Mouse (Mus musculus): ENCODE measurements around the gene Adamts2. TPM values are rescaled to one million over a fixed set of nuclear protein-coding genes. Genes with fewer than 3 reads are reported as not detected.

Gene Adamts2
- polyA plus RNA-seq, 1 experiment from 2014 or later: 2.3 TPM

- H3K36me3 ChIP-seq (replicated peaks; ENCODE audit: insufficient read depth, low read length): no peaks in the 10 kb centered on the region
- no peak overlapping the region for H3K4me3 ChIP-seq (ENCODE audit: low read depth, low read length)
- no peak overlapping the region for H3K9ac ChIP-seq (replicated peaks)
- no peaks in the 10 kb centered on the region for H3K27me3 ChIP-seq (ENCODE audit: insufficient read depth, low read length)
- TF ChIP-seq CTCF (IDR thresholded peaks at IDR 0.05; ENCODE audit: low read depth) (peak; percentile 34), EP300 (IDR thresholded peaks at IDR 0.05; ENCODE audit: low read depth) (no peak)
- H3K9me3 ChIP-seq (ENCODE audit: low read length): no peaks in the 10 kb centered on the region
- H3K4me1 ChIP-seq (ENCODE audit: insufficient read depth): no peaks in the 10 kb centered on the region
- H3K4me2 ChIP-seq (ENCODE audit: low read depth, low read length): no peak overlapping the region
- 47% methylated on average over 4 of the region's 4 CpGs for WGBS (ENCODE audit: insufficient replicate concordance)
- H3K27ac ChIP-seq (ENCODE audit: low read depth): no peak overlapping the region
- ATAC-seq: no peak
- no peak for DNase-seq
These were observed 155.9 kb downstream of the Adamts2 start for GRCm38 (mm10) chr11:50757741-50758140.

- no peak for ATAC-seq
These were observed 164.6 kb downstream of the Adamts2 start for GRCm38 (mm10) chr11:50766461-50766860.

GRCm38 (mm10) chr11:50767039-50767438 is 165.2 kb downstream of the Adamts2 start:
- WGBS (ENCODE audit: insufficient replicate concordance): 23% methylated on average over 4 of the region's 4 CpGs

More at GRCm38 (mm10) chr11:50766461-50766860, 164.6 kb downstream of the Adamts2 start:
- Histone ChIP-seq H3K27me3 (ENCODE audit: insufficient read depth, low read length) (no peaks in the 10 kb centered on the region; the same call in 1 of the 2 replicates), H3K4me1 (ENCODE audit: insufficient read depth) (no peaks in the 10 kb centered on the region), H3K36me3 (replicated peaks; ENCODE audit: insufficient read depth, low read length) (no peaks in the 10 kb centered on the region), H3K4me3 (ENCODE audit: low read depth, low read length) (no peak overlapping the region), H3K9ac (replicated peaks) (no peak overlapping the region), H3K27ac (ENCODE audit: low read depth) (no peak overlapping the region), H3K9me3 (ENCODE audit: low read length) (no peaks in the 10 kb centered on the region), H3K4me2 (ENCODE audit: low read depth, low read length) (no peak overlapping the region)
- DNase-seq: no peak
- WGBS (ENCODE audit: insufficient replicate concordance): 73% methylated on average over 7 of the region's 7 CpGs
- no peak for TF ChIP-seq CTCF (IDR thresholded peaks at IDR 0.05; ENCODE audit: low read depth)
- no peak for TF ChIP-seq EP300 (IDR thresholded peaks at IDR 0.05; ENCODE audit: low read depth)

GRCm38 (mm10) chr11:50768995-50769749 is 167.3 kb downstream of the Adamts2 start:
- TF ChIP-seq CTCF (IDR thresholded peaks at IDR 0.05; ENCODE audit: low read depth): peak; percentile 91
- no peak for TF ChIP-seq EP300 (IDR thresholded peaks at IDR 0.05; ENCODE audit: low read depth)
- DNase-seq (peak; percentile 83), ATAC-seq (peak; percentile 72)
- Histone ChIP-seq H3K9ac (replicated peaks) (no peak overlapping the region), H3K4me2 (ENCODE audit: low read depth, low read length) (peak overlapping the region; percentile 49), H3K4me3 (ENCODE audit: low read depth, low read length) (no peak overlapping the region), H3K36me3 (replicated peaks; ENCODE audit: insufficient read depth, low read length) (no peaks in the 10 kb centered on the region), H3K27ac (ENCODE audit: low read depth) (no peak overlapping the region), H3K27me3 (ENCODE audit: insufficient read depth, low read length) (no peaks in the 10 kb centered on the region; the same call in 1 of the 2 replicates), H3K9me3 (ENCODE audit: low read length) (no peaks in the 10 kb centered on the region), H3K4me1 (ENCODE audit: insufficient read depth) (no peaks in the 10 kb centered on the region)
- WGBS (ENCODE audit: insufficient replicate concordance): 10% methylated on average over 14 of the region's 14 CpGs

More at GRCm38 (mm10) chr11:50767039-50767438, 165.2 kb downstream of the Adamts2 start:
- Histone ChIP-seq H3K27me3 (ENCODE audit: insufficient read depth, low read length) (no peaks in the 10 kb centered on the region; the same call in 1 of the 2 replicates), H3K4me1 (ENCODE audit: insufficient read depth) (no peaks in the 10 kb centered on the region), H3K9me3 (ENCODE audit: low read length) (no peaks in the 10 kb centered on the region), H3K9ac (replicated peaks) (no peak overlapping the region), H3K36me3 (replicated peaks; ENCODE audit: insufficient read depth, low read length) (no peaks in the 10 kb centered on the region), H3K27ac (ENCODE audit: low read depth) (no peak overlapping the region), H3K4me2 (ENCODE audit: low read depth, low read length) (no peak overlapping the region), H3K4me3 (ENCODE audit: low read depth, low read length) (no peak overlapping the region)
- TF ChIP-seq EP300 (IDR thresholded peaks at IDR 0.05; ENCODE audit: low read depth): no peak
- TF ChIP-seq CTCF (IDR thresholded peaks at IDR 0.05; ENCODE audit: low read depth): peak; percentile 57
- ATAC-seq: no peak
- DNase-seq: peak; percentile 41

DNA sequence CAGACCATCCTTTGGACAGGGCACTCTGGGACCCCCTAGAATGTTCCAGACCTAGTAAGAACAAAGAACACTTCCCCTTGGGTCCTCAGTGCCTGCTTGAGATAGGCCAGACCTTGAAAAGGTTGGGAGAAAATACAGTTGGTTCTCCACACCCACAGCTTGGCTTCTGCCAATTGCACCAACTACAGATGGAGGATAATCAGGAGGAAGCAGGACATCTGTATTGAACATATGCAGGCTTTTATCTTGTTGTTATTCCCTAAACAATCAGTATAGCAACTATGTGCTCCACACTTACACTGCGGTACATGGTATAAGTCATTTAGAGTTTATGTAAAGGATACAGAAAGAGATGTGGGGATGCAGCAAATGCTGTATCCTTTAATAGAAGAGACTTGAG is 169.1 kb downstream of the Adamts2 start:
- no peak overlapping the region for H3K27ac ChIP-seq (ENCODE audit: low read depth)
- WGBS (ENCODE audit: insufficient replicate concordance): 77% methylated on average over 1 of the region's 1 CpGs
- no peaks in the 10 kb centered on the region for H3K9me3 ChIP-seq (ENCODE audit: low read length)
- no peak overlapping the region for H3K4me2 ChIP-seq (ENCODE audit: low read depth, low read length)
- H3K27me3 ChIP-seq (ENCODE audit: insufficient read depth, low read length): no peaks in the 10 kb centered on the region; the same call in 1 of the 2 replicates
- H3K9ac ChIP-seq (replicated peaks): no peak overlapping the region
- no peak overlapping the region for H3K4me3 ChIP-seq (ENCODE audit: low read depth, low read length)
- TF ChIP-seq CTCF (IDR thresholded peaks at IDR 0.05; ENCODE audit: low read depth) (no peak), EP300 (IDR thresholded peaks at IDR 0.05; ENCODE audit: low read depth) (no peak)
- ATAC-seq (no peak), DNase-seq (no peak)
- no peaks in the 10 kb centered on the region for H3K36me3 ChIP-seq (replicated peaks; ENCODE audit: insufficient read depth, low read length)
- no peaks in the 10 kb centered on the region for H3K4me1 ChIP-seq (ENCODE audit: insufficient read depth)

- no peaks in the 10 kb centered on the region for H3K4me1 ChIP-seq (ENCODE audit: insufficient read depth)
- H3K9me3 ChIP-seq (ENCODE audit: low read length): no peaks in the 10 kb centered on the region
- ATAC-seq (no peak), DNase-seq (no peak)
- H3K4me2 ChIP-seq (ENCODE audit: low read depth, low read length): no peak overlapping the region
- H3K27me3 ChIP-seq (ENCODE audit: insufficient read depth, low read length): no peaks in the 10 kb centered on the region
- no peak overlapping the region for H3K4me3 ChIP-seq (ENCODE audit: low read depth, low read length)
- H3K27ac ChIP-seq (ENCODE audit: low read depth): no peak overlapping the region
- TF ChIP-seq CTCF (IDR thresholded peaks at IDR 0.05; ENCODE audit: low read depth): no peak
- no peak for TF ChIP-seq EP300 (IDR thresholded peaks at IDR 0.05; ENCODE audit: low read depth)
- no peak overlapping the region for H3K9ac ChIP-seq (replicated peaks)
- no peaks in the 10 kb centered on the region for H3K36me3 ChIP-seq (replicated peaks; ENCODE audit: insufficient read depth, low read length)
- 73% methylated on average over 11 of the region's 11 CpGs for WGBS (ENCODE audit: insufficient replicate concordance)
These were observed 195.8 kb downstream of the Adamts2 start for GRCm38 (mm10) chr11:50797674-50798073.

Data from liver, postnatal 0 days (tissue).